Mouse (Mus musculus) brain, embryonic 14.5 days (tissue): ENCODE measurements at regions not wholly inside any gene's neighbourhood (a gene's known extent, or its start where the extent isn't known, plus 50 kb on each side); places are given as distances from the start of the nearest gene placed in this dataset.
A peak's percentile ranks its signal among the peaks of the same experiment; 100 is the strongest.
"Not testable (repeated sequence)": the region's sequence is repeated elsewhere in the genome, so short reads cannot be mapped to it uniquely, and the experiment has no call there.

Experiments used
- DNase-seq: peaks from one replicate; pipeline ENCODE4 v3.0.0-alpha.2; 2011; ENCODE audit warnings: low read depth
- CTCF ChIP-seq: fragments of 200-500 bp; IDR thresholded peaks from 2 replicates; pipeline ENCODE4 v1.5.1; 2012; ENCODE audit warnings: inconsistent platforms, mild to moderate bottlenecking, moderate library complexity, borderline replicate concordance; ENCODE audit not compliant: insufficient read depth, insufficient read length; ENCODE audit errors: extremely low read depth
- POLR2A ChIP-seq: fragments of 200-500 bp; IDR thresholded peaks from 2 replicates; pipeline ENCODE4 v1.6.1; 2012; ENCODE audit warnings: mild to moderate bottlenecking, inconsistent platforms, borderline replicate concordance; ENCODE audit not compliant: poor library complexity, insufficient read depth, insufficient read length, severe bottlenecking; ENCODE audit errors: extremely low read depth

- DNase-seq: no peak
- TF ChIP-seq CTCF (no peak), POLR2A (no peak)
Observed at GRCm38 (mm10) chr9:85920745-85921614, 78.8 kb downstream of the Tpbg start.

GRCm38 (mm10) chr9:85925259-85925658 lies 83.1 kb downstream of the Tpbg start:
- TF ChIP-seq CTCF (no peak), POLR2A (no peak)
- DNase-seq: no peak

- TF ChIP-seq POLR2A (no peak), CTCF (no peak)
- no peak for DNase-seq
Observed at GRCm38 (mm10) chr9:85932209-85932608, 90.0 kb downstream of the Tpbg start.

- not testable (repeated sequence) for DNase-seq
Observed at GRCm38 (mm10) chr9:85943066-85943684, 101.0 kb downstream of the Tpbg start.

GRCm38 (mm10) chr9:85948495-85949137 lies 106.4 kb downstream of the Tpbg start:
- peak; percentile 79 for DNase-seq
- TF ChIP-seq POLR2A: no peak
- peak; percentile 31; the same call in 1 of the 2 replicates for TF ChIP-seq CTCF

- no peak for DNase-seq
- TF ChIP-seq CTCF: no peak
- no peak for TF ChIP-seq POLR2A
Observed at GRCm38 (mm10) chr9:85951777-85952176, 109.6 kb downstream of the Tpbg start.

- DNase-seq: no peak
- no peak for TF ChIP-seq POLR2A
- no peak for TF ChIP-seq CTCF
Observed at GRCm38 (mm10) chr9:85970076-85970475, 127.9 kb downstream of the Tpbg start.

- TF ChIP-seq POLR2A (no peak), CTCF (no peak)
- no peak for DNase-seq
Observed at GRCm38 (mm10) chr9:85981428-85981827, 139.2 kb downstream of the Tpbg start.

- DNase-seq: not testable (repeated sequence)
Observed at GRCm38 (mm10) chr9:85983516-85983915, 141.3 kb downstream of the Tpbg start.

- TF ChIP-seq CTCF (no peak), POLR2A (no peak)
Observed at GRCm38 (mm10) chr9:85985671-85986070, 143.5 kb downstream of the Tpbg start.

GRCm38 (mm10) chr9:85986142-85986541 lies 144.0 kb downstream of the Tpbg start:
- TF ChIP-seq POLR2A (no peak), CTCF (no peak)
- DNase-seq: no peak

More at GRCm38 (mm10) chr9:85985671-85986070, 143.5 kb downstream of the Tpbg start:
- peak; percentile 9 for DNase-seq

GRCm38 (mm10) chr9:86002996-86003395 lies 160.8 kb downstream of the Tpbg start:
- TF ChIP-seq CTCF (no peak), POLR2A (no peak)
- peak; percentile 48 for DNase-seq
